Mouse (Mus musculus) adrenal gland, postnatal 10 days (tissue): Measurements from ENCODE around the gene Ip6k1. TPM values are rescaled to one million over a fixed set of nuclear protein-coding genes. Genes with fewer than 3 reads are reported as not detected.
A peak's percentile ranks its signal among the peaks of the same experiment; 100 is the strongest.

Source experiments
- DNase-seq: peaks from one replicate; pipeline ENCODE4 v3.0.0; 2021; ENCODE audit warnings: mixed read lengths
- long read RNA-seq, 2 experiments: library from polyadenylated mRNA; stranded (forward); transcript quantifications; one replicate each; pipeline ENCODE4 v2.0.0; 2021
- total RNA-seq, 2 experiments: library from RNA; stranded (reverse); gene quantifications; 2 replicates each; pipeline ENCODE4 v1.2.3; 2021

The Ip6k1 gene
- 10 to 100 TPM; 88.7 to 97.3 TPM for total RNA-seq
- long read RNA-seq, experiment 1, full-length matches to known transcripts = 63 of 144 reads
- long read RNA-seq, experiment 1, partial matches to known transcripts = 8 of 144 reads
- long read RNA-seq, experiment 1, other reads (novel, unspliced or antisense) = 73 of 144 reads
- long read RNA-seq, experiment 2, full-length matches to known transcripts = 43 of 75 reads
- long read RNA-seq, experiment 2, partial matches to known transcripts = 6 of 75 reads
- long read RNA-seq, experiment 2, other reads (novel, unspliced or antisense) = 26 of 75 reads

DNA sequence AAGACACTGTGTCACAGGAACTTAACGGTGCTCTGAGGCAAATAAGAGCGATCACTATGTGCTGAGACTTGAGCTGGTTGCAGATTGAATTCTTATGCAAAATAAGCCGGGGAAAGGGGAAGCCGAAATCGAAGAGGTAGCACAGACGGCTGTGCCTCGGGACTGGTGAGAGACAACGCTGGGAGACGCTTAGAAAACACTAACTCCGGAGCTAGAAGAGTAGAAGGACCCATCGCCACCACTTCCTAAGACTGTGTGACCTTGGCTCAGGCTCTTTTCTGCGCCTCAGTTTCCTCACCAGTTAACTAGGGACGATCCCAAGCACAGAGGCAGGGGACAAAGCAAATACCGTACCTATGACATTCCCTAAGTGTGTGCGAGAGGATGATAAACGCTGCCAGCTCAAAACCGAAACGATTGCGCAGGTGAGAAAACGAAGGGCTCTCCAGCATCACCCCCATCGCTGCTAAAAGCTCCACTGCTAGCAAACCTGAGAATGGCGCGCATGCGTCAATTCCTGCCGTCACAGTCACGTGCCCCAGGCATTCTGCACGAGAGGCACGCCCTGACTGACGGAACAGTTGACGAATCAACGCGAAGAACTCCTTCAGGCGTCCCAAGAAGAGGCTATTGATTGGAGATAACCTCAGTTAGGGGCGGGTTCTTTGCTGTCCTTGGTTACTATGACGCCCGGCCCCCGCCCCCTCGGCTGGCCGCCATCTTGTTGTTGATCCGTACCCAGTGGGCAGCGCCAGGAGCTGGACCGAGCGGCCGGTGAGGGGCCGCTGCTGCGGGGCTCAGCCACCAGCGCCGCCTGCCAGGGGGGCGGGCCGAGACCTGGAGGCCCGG, at the start of gene Ip6k1:
Gene Ip6k1 (plus strand): TSS at position 580 of the 849 bp plus-strand sequence.
- DNase-seq = peak; percentile 100

DNA sequence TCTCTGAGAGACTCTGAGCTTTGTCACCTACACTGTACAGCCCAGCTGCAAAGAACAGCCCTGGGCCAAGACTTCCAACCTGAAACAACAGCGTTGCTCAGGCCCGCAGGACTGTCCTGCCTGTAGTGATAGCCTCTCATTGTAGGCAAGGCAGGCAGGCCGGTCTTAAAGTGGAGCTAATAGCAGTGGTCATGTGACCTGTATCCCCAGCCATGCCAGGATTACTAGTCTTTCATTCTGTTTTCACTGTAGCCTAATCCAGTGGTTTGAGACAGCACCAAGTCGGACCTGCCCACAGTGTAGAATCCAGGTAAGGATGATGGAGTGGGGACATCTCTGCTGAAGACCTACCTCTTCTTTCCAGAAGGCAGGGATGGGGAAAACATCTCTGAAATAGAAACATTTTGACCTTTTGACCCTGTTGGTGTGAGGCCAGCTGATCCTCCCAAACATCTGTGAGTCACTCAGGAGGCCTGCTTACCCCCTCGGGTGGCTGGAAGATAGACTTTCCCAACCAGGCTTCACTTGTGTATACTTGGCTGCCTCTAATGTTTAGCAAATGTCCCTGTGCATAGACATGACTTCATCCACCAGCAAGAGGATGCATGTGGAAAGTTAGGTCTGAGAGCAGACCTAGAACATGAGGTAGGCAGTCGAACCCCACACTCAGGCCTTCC, 46.5 kb upstream of the Ip6k1 start:
- DNase-seq = no peak

DNA sequence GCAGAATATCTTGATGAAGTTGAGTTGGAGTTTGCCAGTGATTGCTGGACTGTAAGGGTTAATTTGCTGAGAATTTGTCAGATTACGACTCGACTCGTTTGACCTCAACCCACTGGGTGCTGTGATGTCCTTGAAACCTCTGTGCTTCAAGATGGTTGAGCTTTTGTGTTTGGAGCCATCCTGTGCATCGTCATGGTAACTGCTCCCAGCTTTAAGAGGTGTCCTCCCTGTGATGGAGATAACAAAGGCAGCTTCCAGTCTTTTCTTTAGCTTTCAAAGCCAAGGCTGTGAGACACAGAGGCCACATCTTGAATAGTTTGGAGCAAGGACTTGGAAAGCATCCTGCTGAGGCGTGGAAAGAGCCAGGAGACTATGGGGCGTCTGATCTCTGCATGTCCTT, 45.2 kb upstream of the Ip6k1 start:
- DNase-seq = no peak

DNA sequence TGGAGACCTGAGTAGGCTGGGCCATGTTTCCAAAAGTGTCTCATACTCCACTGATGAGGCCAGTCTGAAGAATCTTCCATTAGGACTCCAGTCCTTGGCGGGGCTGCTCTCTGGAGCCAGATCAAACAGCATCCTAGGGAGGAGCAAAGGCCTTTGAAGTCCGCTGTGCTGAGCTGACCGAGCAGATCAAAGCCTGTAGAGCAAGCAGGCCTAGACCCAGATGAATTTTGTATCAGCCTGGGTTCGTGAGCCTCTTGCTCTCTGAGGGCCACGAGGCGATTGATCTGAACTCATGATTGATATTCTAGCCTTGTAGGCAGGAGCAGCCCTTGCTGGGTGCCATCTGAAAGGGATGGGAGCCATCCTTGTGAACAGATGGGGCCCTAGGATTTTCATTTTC, 42.4 kb upstream of the Ip6k1 start:
- peak; percentile 57 for DNase-seq

DNA sequence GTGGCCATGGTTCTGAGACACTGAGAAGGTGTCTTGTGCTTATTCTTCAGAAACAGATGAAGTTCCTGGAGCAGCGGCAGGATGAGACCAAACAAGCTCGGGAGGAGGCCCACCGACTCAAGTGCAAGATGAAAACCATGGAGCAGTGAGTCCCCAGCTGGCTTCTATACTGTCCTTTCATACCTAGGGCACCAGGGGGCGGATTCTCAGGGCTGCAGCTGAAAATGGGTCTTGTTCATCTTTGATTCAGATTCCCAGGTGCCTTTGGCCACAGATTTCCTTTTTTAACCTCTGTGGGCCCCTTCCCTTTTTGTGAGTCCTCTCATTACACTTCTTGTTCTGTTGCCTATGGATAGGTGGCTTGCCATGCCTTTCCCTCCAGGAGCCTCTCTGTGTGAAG, 41.4 kb upstream of the Ip6k1 start:
- DNase-seq = no peak

DNA sequence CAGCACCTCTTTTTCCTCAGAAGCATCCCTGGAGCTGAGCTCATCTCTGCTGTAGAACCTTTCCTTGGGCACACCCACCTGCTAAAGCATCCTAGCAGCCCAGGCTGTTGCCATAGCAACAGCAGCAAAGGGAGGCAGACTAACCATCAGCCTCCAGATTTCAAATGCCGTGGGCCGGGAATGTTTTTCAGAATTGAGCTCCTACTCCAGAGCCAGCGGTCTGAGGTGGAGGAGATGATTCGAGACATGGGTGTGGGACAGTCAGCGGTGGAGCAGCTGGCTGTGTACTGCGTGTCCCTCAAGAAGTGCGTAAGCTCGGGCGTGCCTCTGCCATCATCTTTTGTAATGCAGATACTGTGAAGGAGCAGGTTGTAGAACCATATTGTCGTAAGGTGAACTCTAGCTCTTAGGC, 40.9 kb upstream of the Ip6k1 start:
- no peak for DNase-seq

DNA sequence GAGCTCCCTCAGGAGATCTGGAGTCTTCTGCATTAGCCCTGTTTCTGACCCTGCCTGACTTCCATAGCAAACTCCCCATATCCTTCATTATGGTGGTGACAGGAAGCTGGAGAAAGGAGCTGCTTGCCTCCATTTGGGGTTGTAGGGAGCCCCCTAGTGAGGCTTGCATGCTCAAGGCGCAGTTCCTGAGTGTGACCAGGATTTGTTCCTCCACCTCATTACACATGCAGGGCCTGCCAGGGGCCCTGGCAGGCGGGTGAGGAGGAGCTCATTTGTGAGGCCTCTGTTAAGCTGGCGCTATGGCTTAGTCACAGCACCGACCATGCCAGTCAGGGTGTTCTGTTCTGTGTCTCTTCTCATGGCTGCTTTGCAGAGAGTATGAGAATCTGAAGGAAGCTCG, 40.4 kb upstream of the Ip6k1 start:
- DNase-seq = peak; percentile 47

DNA sequence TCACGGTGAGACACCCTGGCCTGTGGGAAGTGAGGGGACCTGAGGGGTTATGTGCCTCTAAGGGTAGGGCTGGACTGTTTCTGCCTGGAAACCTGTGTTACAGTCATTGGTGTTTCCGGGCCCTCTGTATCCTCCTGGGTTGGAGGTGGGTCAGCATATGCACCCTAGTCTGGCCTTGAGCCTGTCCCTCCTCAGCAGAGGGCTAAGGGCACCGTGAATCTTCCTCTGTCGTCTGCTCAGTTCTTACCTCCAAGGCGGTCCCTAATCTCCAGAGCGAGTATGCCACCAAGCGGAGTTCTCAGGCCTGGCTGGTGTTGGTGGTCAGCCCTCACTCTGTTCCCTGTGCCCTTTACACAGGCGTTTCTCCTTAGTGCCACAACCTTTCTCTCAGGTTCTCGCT, 39.4 kb upstream of the Ip6k1 start:
- DNase-seq = no peak

DNA sequence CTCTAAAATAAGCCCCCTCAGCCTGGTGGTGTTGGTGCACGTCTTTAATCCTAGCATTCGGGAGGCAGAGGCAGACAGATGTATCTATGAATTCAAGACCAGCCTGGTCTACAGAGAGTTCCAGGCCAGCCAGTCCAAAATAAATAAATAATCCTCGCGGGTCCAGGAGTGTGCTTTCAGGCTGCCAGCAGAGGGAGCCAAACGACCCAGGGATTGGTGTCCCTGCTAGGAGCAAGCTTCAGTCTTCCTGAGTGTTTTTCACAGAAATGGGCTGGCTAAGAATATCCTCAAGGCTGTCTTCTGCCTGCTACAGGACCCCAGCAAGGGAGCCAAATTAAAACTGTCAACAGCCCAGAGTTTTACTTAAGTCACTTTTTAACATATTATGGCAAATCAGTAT, 38.6 kb upstream of the Ip6k1 start:
- DNase-seq = peak; percentile 93

DNA sequence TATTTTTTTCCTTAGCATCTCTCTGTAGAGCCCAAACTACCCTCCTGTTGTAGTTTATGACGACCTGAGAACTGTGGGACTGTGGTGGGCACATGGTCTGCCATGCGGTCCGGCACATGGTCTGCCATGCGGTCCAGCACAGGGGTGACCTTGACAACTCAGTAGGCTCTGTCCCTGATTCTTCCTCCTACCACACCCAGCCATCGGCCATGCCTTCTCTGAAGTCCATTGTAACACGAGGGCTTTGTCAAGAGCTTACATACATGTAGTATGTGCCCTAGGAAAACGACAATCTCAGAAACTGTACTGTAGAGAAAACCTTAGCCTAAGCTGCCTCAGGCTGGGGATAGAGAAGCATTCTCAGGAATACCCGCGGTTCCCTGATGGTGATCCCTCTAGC, 37.6 kb upstream of the Ip6k1 start:
- DNase-seq = no peak

DNA sequence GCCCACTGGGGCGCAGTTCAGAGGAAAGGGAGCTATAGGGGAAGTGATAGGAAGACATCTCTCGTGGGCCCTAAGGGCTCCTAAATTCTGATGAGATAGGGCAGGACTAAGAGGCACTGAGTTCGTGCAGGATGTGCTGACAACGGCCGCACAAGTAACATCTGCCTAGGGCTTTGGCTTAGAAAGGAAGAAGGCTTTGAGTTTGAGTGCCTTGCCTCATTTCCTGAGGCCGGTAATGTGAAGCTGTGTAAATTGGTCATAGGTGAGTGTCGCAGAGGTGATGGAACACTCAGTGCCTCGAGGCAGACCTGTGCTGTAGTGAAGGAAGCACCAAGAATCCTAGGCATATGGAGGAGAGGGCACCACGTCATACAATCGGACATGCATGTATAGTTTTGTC, 35.6 kb upstream of the Ip6k1 start:
- DNase-seq = no peak

DNA sequence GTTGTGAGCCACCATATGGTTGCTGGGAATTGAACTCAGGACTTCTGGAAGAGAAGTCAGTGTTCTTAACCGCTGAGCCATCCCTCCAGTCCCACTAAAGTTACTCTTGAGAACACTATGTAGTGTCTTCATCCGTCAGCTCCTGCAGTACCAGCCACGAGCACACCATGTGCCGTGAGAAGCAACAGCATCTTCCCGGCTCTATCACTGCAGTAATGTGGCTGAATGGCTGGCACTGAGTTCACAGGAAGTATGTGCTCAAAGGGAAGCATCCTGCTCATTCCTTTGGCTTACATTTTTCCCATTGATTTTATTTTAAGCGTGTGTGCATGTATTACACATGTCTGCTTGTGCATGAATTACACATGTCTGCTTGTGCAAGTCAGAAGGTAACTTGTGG, 34.9 kb upstream of the Ip6k1 start:
- no peak for DNase-seq

DNA sequence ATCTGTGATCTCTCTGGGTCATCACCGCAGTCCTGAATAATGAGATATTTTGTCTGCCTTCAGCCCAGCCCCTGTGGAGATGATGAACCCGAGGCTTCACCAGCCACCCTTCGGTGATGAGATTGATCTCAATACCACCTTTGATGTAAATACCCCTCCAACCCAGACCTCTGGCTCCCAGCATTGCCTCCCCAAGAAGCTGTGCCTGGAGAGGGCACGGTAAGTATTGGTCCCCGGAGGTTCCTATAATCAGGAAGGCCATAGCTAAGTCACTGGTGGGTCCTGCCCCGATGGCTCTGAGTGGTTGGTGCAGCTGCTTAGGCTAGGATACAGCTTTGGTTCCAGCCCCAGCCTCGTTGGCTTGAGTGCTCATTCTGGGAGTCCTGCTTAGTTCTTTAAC, 33.8 kb upstream of the Ip6k1 start:
- DNase-seq = no peak

DNA sequence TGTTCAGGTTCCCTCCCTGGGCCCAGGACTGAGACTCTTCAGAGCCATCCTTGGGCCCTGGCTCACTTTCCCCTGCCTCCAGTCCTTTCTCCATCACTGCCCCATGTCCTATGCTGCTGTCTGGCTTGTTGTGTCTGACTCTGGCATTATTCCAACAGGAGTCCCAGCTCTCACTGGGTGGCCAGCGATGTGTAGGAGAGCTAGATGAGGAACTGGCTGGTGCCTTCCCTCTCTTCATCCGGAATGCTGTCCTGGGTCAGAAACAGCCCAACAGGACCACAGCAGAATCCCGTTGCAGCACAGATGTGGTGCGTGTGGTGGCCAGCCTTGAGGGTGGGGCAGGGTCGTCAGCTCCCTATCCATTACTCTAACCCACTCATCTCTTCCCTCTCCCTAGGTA, 32.0 kb upstream of the Ip6k1 start:
- no peak for DNase-seq

DNA sequence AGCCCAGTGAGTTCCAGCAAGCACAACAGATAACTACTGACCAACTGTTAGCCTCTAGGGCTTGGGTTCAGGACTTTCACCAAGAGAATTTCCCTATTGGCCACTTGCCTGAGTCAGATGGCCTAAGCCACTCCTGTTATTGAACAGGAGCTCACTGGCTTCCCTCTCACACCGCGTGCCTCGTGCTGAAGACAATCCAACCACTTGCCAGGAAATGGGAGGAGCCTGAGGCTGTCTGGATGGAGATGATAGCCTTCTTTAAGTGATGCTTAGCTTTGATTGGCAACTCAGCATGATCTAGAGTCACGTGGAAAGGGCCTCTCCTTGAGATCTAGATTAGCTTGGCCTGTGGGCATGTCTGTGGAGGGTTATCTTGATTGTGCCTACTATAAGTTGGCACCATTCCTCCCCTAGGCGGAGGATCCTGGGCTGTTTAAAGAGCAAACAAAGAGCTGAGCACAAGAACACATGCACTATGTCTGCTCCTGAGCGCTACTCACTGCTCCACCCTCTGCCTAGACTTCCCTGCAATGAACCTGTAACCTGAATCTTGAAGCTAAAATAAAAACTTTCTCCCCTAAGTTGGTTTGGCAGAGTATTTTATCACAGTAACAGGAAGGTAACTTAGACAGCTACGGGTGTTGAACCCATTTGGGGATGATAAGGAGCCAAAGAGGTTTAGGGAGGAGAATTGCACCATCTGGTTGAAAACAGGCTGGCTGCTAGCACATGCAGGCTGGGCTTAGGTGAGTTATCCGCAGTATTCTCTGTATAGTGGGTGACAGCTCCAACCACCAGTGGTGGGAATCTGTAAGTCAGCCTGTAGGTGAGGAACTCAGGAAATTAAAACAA, 30.4 kb upstream of the Ip6k1 start:
- DNase-seq = no peak

DNA sequence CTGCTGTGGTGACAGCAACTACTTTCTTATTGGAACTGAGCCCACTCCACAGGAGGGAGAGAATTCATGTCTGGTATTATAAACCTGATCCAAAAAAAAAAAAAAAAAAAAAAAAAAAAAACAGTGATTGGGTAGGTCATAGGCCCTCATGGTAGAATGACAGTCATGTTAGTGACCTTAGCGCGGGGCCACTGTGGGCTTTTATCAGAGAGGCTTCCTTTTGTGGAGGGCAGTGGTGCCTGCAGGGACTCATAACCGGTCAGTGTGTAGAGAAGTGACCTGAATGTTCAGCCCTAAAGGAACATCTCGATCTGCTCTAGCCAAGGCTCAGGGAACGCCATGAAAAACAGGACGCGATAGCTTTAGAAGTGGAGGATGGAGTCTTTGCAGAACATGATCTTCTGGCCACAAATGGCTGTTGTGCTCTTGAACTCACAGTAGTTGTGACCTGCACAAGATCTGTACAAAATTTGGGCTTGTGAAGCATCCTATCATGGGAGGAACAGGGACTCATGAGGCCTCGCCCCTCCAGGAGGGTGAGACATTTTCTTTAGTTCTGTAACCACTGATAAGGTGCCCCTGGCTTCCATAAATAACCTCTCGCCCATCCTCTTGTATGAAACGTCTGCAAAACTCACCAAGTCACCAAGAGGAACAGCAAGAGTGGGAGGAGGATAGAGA, 27.7 kb upstream of the Ip6k1 start:
- DNase-seq = no peak

DNA sequence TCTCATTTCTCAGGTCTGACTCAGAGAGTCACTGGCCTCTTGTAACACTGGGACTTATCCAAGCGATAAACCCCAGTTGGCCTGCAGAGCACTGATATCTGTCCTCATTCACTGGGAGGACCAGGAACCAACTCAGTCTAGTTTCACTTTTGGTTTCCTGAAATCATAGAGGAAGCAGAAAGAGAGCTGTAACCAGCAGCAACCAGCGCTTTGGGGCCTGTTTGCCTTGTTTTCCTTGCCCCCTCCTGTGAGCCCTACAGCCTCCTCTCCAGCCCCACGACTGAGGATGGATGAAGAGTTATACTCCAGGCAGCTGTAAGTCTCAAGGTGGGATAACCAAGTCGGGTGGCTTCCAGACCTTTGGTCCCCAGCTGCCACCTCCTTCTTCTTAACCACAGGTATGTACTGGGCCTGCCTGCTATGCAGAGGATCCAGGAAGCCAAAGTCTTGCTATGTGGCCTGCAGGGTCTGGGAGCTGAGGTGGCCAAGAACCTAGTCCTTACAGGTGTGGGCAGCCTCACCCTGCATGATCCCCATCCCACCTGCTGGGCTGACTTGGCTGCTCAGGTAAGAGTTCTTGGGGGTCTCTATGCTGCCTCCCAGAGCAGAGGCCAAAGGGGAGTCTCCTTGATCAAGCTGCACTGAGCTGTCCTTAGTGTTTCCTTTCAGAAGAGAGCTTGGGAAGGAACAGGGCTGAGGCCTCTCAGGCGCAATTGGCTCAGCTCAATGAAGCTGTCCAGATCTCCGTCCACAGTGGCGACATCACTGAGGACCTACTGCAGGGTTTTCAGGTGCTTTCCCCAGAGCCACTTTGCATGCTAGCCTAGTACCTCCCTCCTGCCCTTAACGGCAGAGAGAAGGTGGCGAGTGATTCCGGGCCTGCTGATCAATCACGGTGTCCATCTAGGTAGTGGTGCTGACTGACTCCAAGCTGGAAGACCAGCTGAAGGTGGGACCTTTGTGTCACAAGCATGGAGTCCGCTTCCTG, 26.6 kb upstream of the Ip6k1 start, which contains the start of gene Uba7:
Gene Uba7 (plus strand): TSS at position 107 of the 988 bp plus-strand sequence.
- DNase-seq = peak; percentile 43

DNA sequence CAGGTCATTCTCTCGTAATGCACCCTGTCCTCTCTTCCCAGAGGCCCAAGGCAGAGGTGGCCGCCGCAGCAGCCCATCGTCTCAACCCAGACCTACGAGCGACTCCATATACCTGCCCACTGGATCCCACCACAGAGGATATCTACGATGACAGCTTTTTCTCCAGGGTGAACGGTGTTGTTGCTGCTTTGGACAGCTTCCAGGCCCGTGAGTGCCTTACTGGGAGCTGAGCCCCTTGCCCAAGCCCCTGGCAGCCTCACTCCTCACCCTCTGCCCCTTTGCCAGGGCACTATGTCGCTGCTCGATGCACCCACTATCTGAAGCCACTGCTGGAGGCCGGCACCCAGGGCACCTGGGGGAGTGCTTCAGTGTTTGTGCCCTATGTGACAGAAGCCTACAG, 23.5 kb upstream of the Ip6k1 start:
- no peak for DNase-seq

DNA sequence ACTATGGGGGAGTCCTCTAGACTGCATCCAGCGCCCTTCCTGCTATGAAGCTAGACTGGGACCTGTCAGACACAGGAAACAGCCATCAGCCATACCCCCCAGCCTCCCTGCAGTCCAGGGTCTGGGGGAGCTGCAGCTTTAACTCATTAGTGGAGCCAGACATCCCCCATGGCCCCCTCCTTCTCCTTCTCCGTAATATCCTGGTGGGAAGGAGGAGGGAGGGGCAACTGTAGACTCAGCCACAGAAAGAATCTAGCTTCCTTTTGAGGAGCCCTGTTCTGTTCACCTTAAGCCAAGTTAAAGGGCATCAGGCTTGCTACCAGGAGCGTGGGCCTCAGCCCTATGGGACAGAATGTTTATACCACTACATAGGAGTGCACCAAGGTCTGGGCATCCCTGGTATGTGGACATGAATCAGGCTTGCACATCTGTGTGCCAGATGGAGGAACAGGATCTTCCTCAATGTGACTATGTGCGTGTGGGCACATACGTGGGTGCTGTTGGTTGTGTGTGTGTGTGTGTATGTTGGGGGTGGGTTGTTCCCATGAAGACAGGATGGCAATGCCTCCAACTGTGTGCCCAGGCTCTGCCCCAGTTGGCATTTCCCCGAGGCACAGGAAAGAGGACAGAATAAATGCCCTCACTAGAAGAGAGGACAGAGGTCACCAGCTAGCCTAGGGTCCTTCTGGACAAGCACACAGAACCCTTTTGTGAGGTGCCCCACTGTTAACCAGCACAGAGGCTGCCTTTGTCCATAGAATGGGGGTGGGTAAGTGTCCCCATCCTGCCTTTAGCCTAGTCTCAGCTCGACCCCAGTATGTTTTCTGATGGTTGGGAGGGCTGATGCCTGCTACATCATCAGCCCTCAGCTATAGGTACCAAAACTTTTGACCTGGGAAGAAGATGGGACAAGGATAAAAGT, 20.4 kb upstream of the Ip6k1 start:
- DNase-seq = no peak
